Mouse (Mus musculus): ENCODE results near the gene Jade2.

Gene Jade2

GRCm38 (mm10) chr11:51857081-51857671, at the start of gene Jade2:
Jade2 (minus strand) TSS chr11:51857653.
- DNase-seq (ENCODE audit: low read depth, low spot score): peak; percentile 92

- no peak for DNase-seq (ENCODE audit: low read depth, low spot score)
Observed at GRCm38 (mm10) chr11:51904224-51904623, 46.8 kb upstream of the Jade2 start.

GRCm38 (mm10) chr11:51899691-51900090, 42.2 kb upstream of the Jade2 start:
- DNase-seq (ENCODE audit: low read depth, low spot score): no peak

- peak; percentile 92 for DNase-seq (ENCODE audit: low read depth, low spot score)
Observed at GRCm38 (mm10) chr11:51898326-51899080, 41.0 kb upstream of the Jade2 start.

- peak; percentile 69 for DNase-seq (ENCODE audit: low read depth, low spot score)
Observed at GRCm38 (mm10) chr11:51897311-51897710, 39.9 kb upstream of the Jade2 start.

- DNase-seq (ENCODE audit: low read depth, low spot score): no peak
Observed at GRCm38 (mm10) chr11:51896012-51896411, 38.6 kb upstream of the Jade2 start.

GRCm38 (mm10) chr11:51885681-51886080, 28.2 kb upstream of the Jade2 start:
- DNase-seq (ENCODE audit: low read depth, low spot score): no peak

- DNase-seq (ENCODE audit: low read depth, low spot score): no peak
Observed at GRCm38 (mm10) chr11:51884092-51884491, 26.6 kb upstream of the Jade2 start.

GRCm38 (mm10) chr11:51883670-51884069, 26.2 kb upstream of the Jade2 start:
- DNase-seq (ENCODE audit: low read depth, low spot score): no peak

GRCm38 (mm10) chr11:51881776-51882175, 24.3 kb upstream of the Jade2 start:
- DNase-seq (ENCODE audit: low read depth, low spot score): no peak

GRCm38 (mm10) chr11:51881041-51881730, 23.7 kb upstream of the Jade2 start:
- no peak for DNase-seq (ENCODE audit: low read depth, low spot score)

GRCm38 (mm10) chr11:51876943-51877344, 19.5 kb upstream of the Jade2 start:
- DNase-seq (ENCODE audit: low read depth, low spot score): no peak

GRCm38 (mm10) chr11:51875792-51876195, 18.3 kb upstream of the Jade2 start:
- peak; percentile 22 for DNase-seq (ENCODE audit: low read depth, low spot score)

GRCm38 (mm10) chr11:51875086-51875485, 17.6 kb upstream of the Jade2 start:
- DNase-seq (ENCODE audit: low read depth, low spot score): peak; percentile 68

GRCm38 (mm10) chr11:51874266-51875036, 17.0 kb upstream of the Jade2 start:
- DNase-seq (ENCODE audit: low read depth, low spot score): peak; percentile 73

GRCm38 (mm10) chr11:51873141-51873540, 15.7 kb upstream of the Jade2 start:
- no peak for DNase-seq (ENCODE audit: low read depth, low spot score)

GRCm38 (mm10) chr11:51867261-51867660, 9.8 kb upstream of the Jade2 start:
- DNase-seq (ENCODE audit: low read depth, low spot score): no peak

GRCm38 (mm10) chr11:51866020-51866419, 8.6 kb upstream of the Jade2 start:
- peak; percentile 74 for DNase-seq (ENCODE audit: low read depth, low spot score)

- no peak for DNase-seq (ENCODE audit: low read depth, low spot score)
Observed at GRCm38 (mm10) chr11:51860666-51861065, 3.2 kb upstream of the Jade2 start.

GRCm38 (mm10) chr11:51859561-51859960, 2.1 kb upstream of the Jade2 start:
- no peak for DNase-seq (ENCODE audit: low read depth, low spot score)

- peak; percentile 89 for DNase-seq (ENCODE audit: low read depth, low spot score)
Observed at GRCm38 (mm10) chr11:51858528-51859051, 1.1 kb upstream of the Jade2 start.
